Mouse (Mus musculus): ENCODE measurements around the gene Notch2. TPM values are rescaled to one million over a fixed set of nuclear protein-coding genes. Genes with fewer than 3 reads are reported as not detected.

Notch2 gene
- polyA plus RNA-seq, 1 experiment from 2014 or later, result 10.6 TPM

- no peak overlapping the region for H3K4me2 ChIP-seq (replicated peaks; ENCODE audit: low read depth)
- no peak for ATAC-seq (ENCODE audit: low FRiP score, low TSS enrichment)
- WGBS, result 78% methylated on average over 12 of the region's 12 CpGs
Observed at GRCm38 (mm10) chr3:98106590-98107313, 93.4 kb downstream of the Notch2 start.

GRCm38 (mm10) chr3:98108416-98108815 is 95.1 kb downstream of the Notch2 start:
- H3K9ac ChIP-seq (ENCODE audit: low read length), result no peak overlapping the region
- no peak overlapping the region for H3K27ac ChIP-seq (replicated peaks)
- no peak for ATAC-seq (ENCODE audit: low FRiP score, low TSS enrichment)
- H3K4me3 ChIP-seq (ENCODE audit: low read depth, low read length), result no peak overlapping the region
- TF ChIP-seq CTCF (IDR thresholded peaks at IDR 0.05; ENCODE audit: low read depth) (no peak), EP300 (optimal IDR thresholded peaks at IDR 0.05) (no peak)
- peaks cover 21% of the 10 kb centered on the region for H3K36me3 ChIP-seq (ENCODE audit: control insufficient read depth, insufficient read depth, low read length)
- WGBS, result 35% methylated on average over 4 of the region's 4 CpGs
- H3K4me2 ChIP-seq (replicated peaks; ENCODE audit: low read depth), result no peak overlapping the region
- no peaks in the 10 kb centered on the region for H3K9me3 ChIP-seq (ENCODE audit: control insufficient read depth, low read length)
- H3K27me3 ChIP-seq (ENCODE audit: control insufficient read depth, insufficient read depth, low read length), result no peaks in the 10 kb centered on the region
- H3K4me1 ChIP-seq (replicated peaks; ENCODE audit: control insufficient read depth, insufficient read depth), result no peaks in the 10 kb centered on the region; the same call in 1 of the 2 replicates
- DNase-seq (ENCODE audit: low spot score), result no peak

More at GRCm38 (mm10) chr3:98106590-98107313, 93.4 kb downstream of the Notch2 start:
- H3K27me3 ChIP-seq (ENCODE audit: control insufficient read depth, insufficient read depth, low read length), result no peaks in the 10 kb centered on the region
- H3K9me3 ChIP-seq (ENCODE audit: control insufficient read depth, low read length), result no peaks in the 10 kb centered on the region
- no peaks in the 10 kb centered on the region; the same call in 1 of the 2 replicates for H3K4me1 ChIP-seq (replicated peaks; ENCODE audit: control insufficient read depth, insufficient read depth)
- H3K36me3 ChIP-seq (ENCODE audit: control insufficient read depth, insufficient read depth, low read length), result peaks cover 33% of the 10 kb centered on the region
- H3K9ac ChIP-seq (ENCODE audit: low read length), result no peak overlapping the region
- no peak overlapping the region for H3K27ac ChIP-seq (replicated peaks)
- TF ChIP-seq CTCF (IDR thresholded peaks at IDR 0.05; ENCODE audit: low read depth), result no peak
- TF ChIP-seq EP300 (optimal IDR thresholded peaks at IDR 0.05), result no peak
- no peak for DNase-seq (ENCODE audit: low spot score)
- H3K4me3 ChIP-seq (ENCODE audit: low read depth, low read length), result no peak overlapping the region

GRCm38 (mm10) chr3:98108866-98109265 is 95.5 kb downstream of the Notch2 start:
- no peak for TF ChIP-seq CTCF (IDR thresholded peaks at IDR 0.05; ENCODE audit: low read depth)
- Histone ChIP-seq H3K27ac (replicated peaks) (no peak overlapping the region), H3K4me1 (replicated peaks; ENCODE audit: control insufficient read depth, insufficient read depth) (no peaks in the 10 kb centered on the region; the same call in 1 of the 2 replicates), H3K36me3 (ENCODE audit: control insufficient read depth, insufficient read depth, low read length) (peaks cover 18% of the 10 kb centered on the region), H3K4me2 (replicated peaks; ENCODE audit: low read depth) (no peak overlapping the region), H3K9me3 (ENCODE audit: control insufficient read depth, low read length) (no peaks in the 10 kb centered on the region), H3K27me3 (ENCODE audit: control insufficient read depth, insufficient read depth, low read length) (no peaks in the 10 kb centered on the region), H3K9ac (ENCODE audit: low read length) (no peak overlapping the region), H3K4me3 (ENCODE audit: low read depth, low read length) (no peak overlapping the region)
- no peak for DNase-seq (ENCODE audit: low spot score)
- no peak for ATAC-seq (ENCODE audit: low FRiP score, low TSS enrichment)
- WGBS, result 69% methylated on average over 3 of the region's 3 CpGs

- ATAC-seq (ENCODE audit: low FRiP score, low TSS enrichment), result no peak
- 88% methylated on average over 4 of the region's 4 CpGs for WGBS
- Histone ChIP-seq H3K27me3 (ENCODE audit: control insufficient read depth, insufficient read depth, low read length) (no peaks in the 10 kb centered on the region), H3K36me3 (ENCODE audit: control insufficient read depth, insufficient read depth, low read length) (peaks cover 18% of the 10 kb centered on the region), H3K4me3 (ENCODE audit: low read depth, low read length) (no peak overlapping the region), H3K27ac (replicated peaks) (no peak overlapping the region), H3K4me2 (replicated peaks; ENCODE audit: low read depth) (no peak overlapping the region), H3K4me1 (replicated peaks; ENCODE audit: control insufficient read depth, insufficient read depth) (no peaks in the 10 kb centered on the region; the same call in 1 of the 2 replicates), H3K9ac (ENCODE audit: low read length) (no peak overlapping the region), H3K9me3 (ENCODE audit: control insufficient read depth, low read length) (no peaks in the 10 kb centered on the region)
- no peak for DNase-seq (ENCODE audit: low spot score)
- TF ChIP-seq CTCF (IDR thresholded peaks at IDR 0.05; ENCODE audit: low read depth) (no peak), EP300 (optimal IDR thresholded peaks at IDR 0.05) (no peak)
Observed at GRCm38 (mm10) chr3:98110610-98111009, 97.3 kb downstream of the Notch2 start.

- Histone ChIP-seq H3K36me3 (ENCODE audit: control insufficient read depth, insufficient read depth, low read length) (peaks cover 24% of the 10 kb centered on the region), H3K27me3 (ENCODE audit: control insufficient read depth, insufficient read depth, low read length) (no peaks in the 10 kb centered on the region)
Observed at GRCm38 (mm10) chr3:98118252-98118651, 104.9 kb downstream of the Notch2 start.

DNA sequence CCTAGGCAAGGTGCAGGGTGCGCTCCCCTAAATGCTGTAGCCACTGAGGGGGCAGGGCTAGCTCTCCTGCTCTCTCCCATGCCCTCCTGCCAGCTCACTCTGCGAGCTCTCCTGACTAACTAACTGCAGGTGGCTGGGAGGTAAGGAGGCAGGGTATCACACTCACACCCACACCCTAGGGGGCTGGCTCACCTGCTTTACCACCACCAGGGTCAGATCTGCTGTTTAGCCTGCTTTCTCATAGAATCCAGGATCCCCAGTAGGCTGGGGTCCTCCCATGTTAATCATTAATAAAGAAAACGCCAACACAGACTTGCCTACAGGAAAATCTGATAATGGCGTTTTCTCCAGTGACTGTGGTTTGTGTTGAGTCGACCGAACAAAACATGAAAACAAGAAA is 106.0 kb downstream of the Notch2 start:
- Histone ChIP-seq H3K4me2 (replicated peaks; ENCODE audit: low read depth) (no peak overlapping the region), H3K9me3 (ENCODE audit: control insufficient read depth, low read length) (no peaks in the 10 kb centered on the region), H3K27ac (replicated peaks) (no peak overlapping the region), H3K27me3 (ENCODE audit: control insufficient read depth, insufficient read depth, low read length) (no peaks in the 10 kb centered on the region), H3K4me1 (replicated peaks; ENCODE audit: control insufficient read depth, insufficient read depth) (no peaks in the 10 kb centered on the region), H3K9ac (ENCODE audit: low read length) (no peak overlapping the region), H3K4me3 (ENCODE audit: low read depth, low read length) (no peak overlapping the region), H3K36me3 (ENCODE audit: control insufficient read depth, insufficient read depth, low read length) (peaks cover 25% of the 10 kb centered on the region)
- no peak for TF ChIP-seq CTCF (IDR thresholded peaks at IDR 0.05; ENCODE audit: low read depth)
- no peak for TF ChIP-seq EP300 (optimal IDR thresholded peaks at IDR 0.05)
- WGBS, result 57% methylated on average over 6 of the region's 6 CpGs
- ATAC-seq (ENCODE audit: low FRiP score, low TSS enrichment) (no peak; the same call in 1 of the 2 replicates), DNase-seq (ENCODE audit: low spot score) (no peak)

More at GRCm38 (mm10) chr3:98118252-98118651, 104.9 kb downstream of the Notch2 start:
- 86% methylated on average over 3 of the region's 3 CpGs for WGBS
- no peak for TF ChIP-seq CTCF (IDR thresholded peaks at IDR 0.05; ENCODE audit: low read depth)
- no peak for TF ChIP-seq EP300 (optimal IDR thresholded peaks at IDR 0.05)
- Histone ChIP-seq H3K4me3 (ENCODE audit: low read depth, low read length) (no peak overlapping the region), H3K4me2 (replicated peaks; ENCODE audit: low read depth) (no peak overlapping the region), H3K9ac (ENCODE audit: low read length) (no peak overlapping the region), H3K4me1 (replicated peaks; ENCODE audit: control insufficient read depth, insufficient read depth) (no peaks in the 10 kb centered on the region), H3K9me3 (ENCODE audit: control insufficient read depth, low read length) (no peaks in the 10 kb centered on the region), H3K27ac (replicated peaks) (no peak overlapping the region)
- ATAC-seq (ENCODE audit: low FRiP score, low TSS enrichment) (no peak), DNase-seq (ENCODE audit: low spot score) (no peak)

All from stomach, postnatal 0 days (tissue).